Mouse (Mus musculus) brain, embryonic 14.5 days (tissue): Measurements from ENCODE around the gene Sh3pxd2a.

ENCODE experiments used
- CTCF ChIP-seq: fragments of 200-500 bp; IDR thresholded peaks from 2 replicates; pipeline ENCODE4 v1.5.1; 2012; ENCODE audit warnings: inconsistent platforms, mild to moderate bottlenecking, moderate library complexity, borderline replicate concordance; ENCODE audit not compliant: insufficient read depth, insufficient read length; ENCODE audit errors: extremely low read depth
- POLR2A ChIP-seq: fragments of 200-500 bp; IDR thresholded peaks from 2 replicates; pipeline ENCODE4 v1.6.1; 2012; ENCODE audit warnings: mild to moderate bottlenecking, inconsistent platforms, borderline replicate concordance; ENCODE audit not compliant: poor library complexity, insufficient read depth, insufficient read length, severe bottlenecking; ENCODE audit errors: extremely low read depth

DNA sequence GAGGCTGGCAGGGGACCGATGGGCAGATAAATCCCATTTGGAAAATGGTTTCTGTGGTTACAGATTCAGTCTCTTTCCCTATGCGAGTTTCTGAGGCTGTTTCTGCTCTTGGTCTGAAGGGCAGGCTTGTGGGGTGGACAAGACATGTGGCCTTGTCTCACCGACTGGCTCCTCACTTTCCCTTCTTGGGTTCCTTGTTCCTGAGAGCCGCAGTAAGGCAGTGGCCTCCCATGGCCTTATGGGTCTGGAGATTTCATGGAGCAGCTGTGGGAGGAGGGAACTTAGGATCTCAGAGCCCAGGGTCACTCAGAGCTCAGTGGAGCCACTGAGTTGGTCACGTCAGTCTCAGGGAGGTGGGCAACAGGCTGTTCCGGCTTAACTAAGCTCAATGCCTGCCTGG is 232.8 kb downstream of the Sh3pxd2a start:
- TF ChIP-seq POLR2A (no peak), CTCF (no peak)
